Mouse (Mus musculus) spleen, adult 18-20 months (tissue): ENCODE data around the gene St5.

Experiments
- DNase-seq, 2 experiments: peaks; one replicate each; pipeline ENCODE4 v3.0.0; 2022; ENCODE audit warnings: mixed read lengths in 2 of 2

The St5 gene

GRCm38 (mm10) chr7:109563775-109564362 lies 139.5 kb downstream of the St5 start:
- no peak for DNase-seq

- no peak for DNase-seq
These were observed 140.7 kb downstream of the St5 start for GRCm38 (mm10) chr7:109562676-109563075.

- no peak for DNase-seq
These were observed 141.2 kb downstream of the St5 start for GRCm38 (mm10) chr7:109562154-109562599.

- DNase-seq: no peak
These were observed 141.8 kb downstream of the St5 start for GRCm38 (mm10) chr7:109561466-109562153.

GRCm38 (mm10) chr7:109559536-109559935 lies 143.9 kb downstream of the St5 start:
- no peak for DNase-seq

GRCm38 (mm10) chr7:109546726-109547125 lies 156.7 kb downstream of the St5 start:
- DNase-seq: no peak

- no peak for DNase-seq
These were observed 157.2 kb downstream of the St5 start for GRCm38 (mm10) chr7:109546186-109546585.

GRCm38 (mm10) chr7:109545255-109545993 lies 158.0 kb downstream of the St5 start:
- no peak for DNase-seq

- no peak for DNase-seq
These were observed 158.6 kb downstream of the St5 start for GRCm38 (mm10) chr7:109544792-109545191.

- DNase-seq: no peak
These were observed 161.1 kb downstream of the St5 start for GRCm38 (mm10) chr7:109542364-109542628.

GRCm38 (mm10) chr7:109541609-109542363 lies 161.6 kb downstream of the St5 start:
- no peak for DNase-seq

- DNase-seq: no peak
These were observed 162.5 kb downstream of the St5 start for GRCm38 (mm10) chr7:109540902-109541301.

GRCm38 (mm10) chr7:109536451-109536946 lies 166.9 kb downstream of the St5 start:
- no peak for DNase-seq

GRCm38 (mm10) chr7:109534921-109535320 lies 168.5 kb downstream of the St5 start:
- no peak for DNase-seq

GRCm38 (mm10) chr7:109533888-109534287 lies 169.5 kb downstream of the St5 start:
- no peak for DNase-seq

GRCm38 (mm10) chr7:109533129-109533528 lies 170.3 kb downstream of the St5 start:
- DNase-seq: no peak

- DNase-seq: no peak
These were observed 170.7 kb downstream of the St5 start for GRCm38 (mm10) chr7:109532691-109533090.

- DNase-seq: no peak
These were observed 171.9 kb downstream of the St5 start for GRCm38 (mm10) chr7:109531501-109531900.

- DNase-seq: no peak
These were observed 173.7 kb downstream of the St5 start for GRCm38 (mm10) chr7:109529741-109530140.

- peak in 1 of 2 experiments; percentile 31 for DNase-seq
These were observed 175.0 kb downstream of the St5 start for GRCm38 (mm10) chr7:109528356-109528755.

- no peak for DNase-seq
These were observed 175.9 kb downstream of the St5 start for GRCm38 (mm10) chr7:109527536-109527935.

GRCm38 (mm10) chr7:109525740-109526663 lies 177.4 kb downstream of the St5 start:
- DNase-seq: no peak
